ENCODE assay signal across 20 mouse cellular contexts in the genomic region with DNA sequence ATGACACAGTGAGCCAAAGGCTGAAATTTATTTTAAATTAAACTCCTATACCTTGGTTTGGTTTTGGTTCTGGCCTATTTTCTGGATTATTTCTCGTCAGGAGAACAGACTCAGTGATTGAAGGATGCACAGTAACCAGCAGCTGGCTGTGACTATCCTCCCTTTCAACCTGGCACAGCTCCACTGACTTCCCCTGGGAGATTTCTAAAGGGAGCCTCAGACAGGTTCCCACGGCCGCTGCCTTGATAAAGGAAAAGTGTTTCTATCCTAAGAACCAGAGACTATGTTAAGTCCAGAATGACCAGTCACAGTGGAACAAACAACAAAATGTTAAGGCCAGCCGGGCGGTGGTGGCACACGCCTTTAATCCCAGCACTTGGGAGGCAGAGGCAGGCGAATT. TPM values are rescaled to one million over a fixed set of nuclear protein-coding genes. Genes with fewer than 3 reads are reported as not detected.
A peak's percentile ranks its signal among the peaks of the same experiment; 100 is the strongest.
DNase-seq lines count a peak whose midpoint lies in the region; TF ChIP-seq lines count a peak whose summit lies in the region.
"Had no signal": no experiment of that assay in that cellular context is flagged by ENCODE, and none has a peak within 500 bp of the region (broad histone marks: within the 10 kb centered on the region; RNA-seq: fewer than 3 reads in every experiment).

No protein-coding gene starts in this region.

- H3K27me3 ChIP-seq in heart, adult 2 months (ENCODE audit: control insufficient read depth, insufficient read depth, low read length) = no peaks in the 10 kb centered on the region
- H3K27me3 ChIP-seq: forebrain, embryonic 15.5 days; heart, embryonic 15.5 days; intestine, embryonic 15.5 days; kidney, embryonic 15.5 days; limb, embryonic 13.5 days; liver, embryonic 13.5 days had no signal

- no peak overlapping the region for H3K4me3 ChIP-seq in heart, adult 2 months
- H3K4me3 ChIP-seq: forebrain, embryonic 15.5 days; heart, embryonic 15.5 days; intestine, embryonic 15.5 days; kidney, embryonic 15.5 days; limb, embryonic 13.5 days; liver, embryonic 13.5 days had no signal

- 36% methylated on average over 7 of the region's 7 CpGs for WGBS in heart, adult 2 months

- no peak overlapping the region for H3K9ac ChIP-seq in heart, adult 2 months (ENCODE audit: low read depth, low read length)
- H3K9ac ChIP-seq: forebrain, embryonic 15.5 days; heart, embryonic 15.5 days; hindbrain, embryonic 14.5 days; intestine, embryonic 15.5 days; kidney, embryonic 15.5 days; limb, embryonic 13.5 days; liver, embryonic 13.5 days; lung, embryonic 14.5 days had no signal

- intact Hi-C loops in heart, adult 2 months (cut with DNase I) = no loop called here
- intact Hi-C loops in heart, postnatal 25 days (cut with DNase I) = no loop called here

- no peak for TF ChIP-seq EP300 in heart, adult 2 months (IDR thresholded peaks at IDR 0.05; ENCODE audit: insufficient read depth, low read depth, low read length)

- no peak overlapping the region for H3K27ac ChIP-seq in heart, adult 2 months
- H3K27ac ChIP-seq: heart, embryonic 15.5 days; hindbrain, embryonic 14.5 days; intestine, embryonic 15.5 days; kidney, embryonic 15.5 days; limb, embryonic 13.5 days; liver, embryonic 13.5 days had no signal

- H3K4me1 ChIP-seq in heart, adult 2 months (ENCODE audit: control insufficient read depth, insufficient read depth, low read length) = peaks cover 2% of the 10 kb centered on the region
- H3K4me1 ChIP-seq: intestine, embryonic 15.5 days; liver, embryonic 13.5 days had no signal

- DNase-seq in gastrocnemius, postnatal 10 days = peak; percentile 8
- no peak for DNase-seq in gastrocnemius, postnatal 25 days
- peak; percentile 38 for DNase-seq in brain, embryonic 14.5 days (ENCODE audit: low read depth)
- peak; percentile 38 to 54 for DNase-seq in heart, adult 2 months
- peak; percentile 5 for DNase-seq in heart, postnatal 25 days (ENCODE audit: low spot score)
- DNase-seq in kidney, adult 11 months = no peak
- no peak for DNase-seq in embryo, embryonic 11 days
- DNase-seq: adrenal gland, postnatal 25 days; cerebellum, adult 18-20 months; cerebellum, postnatal 36 days; liver, embryonic 13.5 days; lung, embryonic 14.5 days; lung, postnatal 4 days; retina, postnatal 1 day had no signal

- H3K36me3 ChIP-seq in heart, adult 2 months (ENCODE audit: control insufficient read depth, insufficient read depth, low read length) = no peaks in the 10 kb centered on the region
- H3K36me3 ChIP-seq: forebrain, embryonic 15.5 days; heart, embryonic 15.5 days; intestine, embryonic 15.5 days; kidney, embryonic 15.5 days; limb, embryonic 13.5 days; liver, embryonic 13.5 days had no signal

- no peak for TF ChIP-seq POLR2A in brain, embryonic 14.5 days (IDR thresholded peaks at IDR 0.05; ENCODE audit: borderline replicate concordance, extremely low read depth, insufficient read depth, insufficient read length, poor library complexity, severe bottlenecking)
- TF ChIP-seq POLR2A in heart, adult 2 months (IDR thresholded peaks at IDR 0.05; ENCODE audit: insufficient read depth, low read depth, low read length) = no peak

- TF ChIP-seq CTCF in brain, embryonic 14.5 days (IDR thresholded peaks at IDR 0.05; ENCODE audit: borderline replicate concordance, extremely low read depth, insufficient read depth, insufficient read length) = no peak
- no peak for TF ChIP-seq CTCF in heart, adult 2 months (IDR thresholded peaks at IDR 0.05)

- H3K79me2 ChIP-seq in heart, adult 2 months (replicated peaks; ENCODE audit: control insufficient read depth, insufficient read depth, low read length) = no peaks in the 10 kb centered on the region

RNA-seq across cellular contexts. Expression of gene Fam160a1, which starts 36.2 kb away (rescaled TPM):
- 10 to 100 TPM; 47.1 to 51.1 TPM for total RNA-seq in gastrocnemius, postnatal 10 days (2021)
- 10 to 100 TPM; 55.2 to 56.6 TPM for total RNA-seq in gastrocnemius, postnatal 25 days (2021)
- polyA plus RNA-seq in brain, embryonic 14.5 days (2012; rRNA removed) = 0.49 and 0.53 TPM in 2 replicates
- total RNA-seq in heart, adult 2 months (2021) = 10 to 100 TPM; 47.0 to 68.1 TPM
- polyA plus RNA-seq in heart, adult 2 months (2012; rRNA removed) = 25.0 and 38.7 TPM in 2 replicates
- 10 to 100 TPM; 55.9 to 58.9 TPM for total RNA-seq in heart, postnatal 25 days (2021)

Comparison
In these comparisons a context has a peak if more than half of its experiments do, and no peak if none do; other contexts are left out.
1. DNase-seq: peak in gastrocnemius, postnatal 10 days (single experiment), brain, embryonic 14.5 days (single experiment), heart, adult 2 months (2 of 2) and heart, postnatal 25 days (single experiment); none in gastrocnemius, postnatal 25 days (single experiment), kidney, adult 11 months (single experiment) and embryo, embryonic 11 days (single experiment).